Mouse (Mus musculus): ENCODE results near the gene Ppfibp1. TPM values are rescaled to one million over a fixed set of nuclear protein-coding genes. Genes with fewer than 3 reads are reported as not detected.

Ppfibp1 gene
- total RNA-seq, 2 experiments from 2014 or later: 4.2 to 24.4 TPM

DNA sequence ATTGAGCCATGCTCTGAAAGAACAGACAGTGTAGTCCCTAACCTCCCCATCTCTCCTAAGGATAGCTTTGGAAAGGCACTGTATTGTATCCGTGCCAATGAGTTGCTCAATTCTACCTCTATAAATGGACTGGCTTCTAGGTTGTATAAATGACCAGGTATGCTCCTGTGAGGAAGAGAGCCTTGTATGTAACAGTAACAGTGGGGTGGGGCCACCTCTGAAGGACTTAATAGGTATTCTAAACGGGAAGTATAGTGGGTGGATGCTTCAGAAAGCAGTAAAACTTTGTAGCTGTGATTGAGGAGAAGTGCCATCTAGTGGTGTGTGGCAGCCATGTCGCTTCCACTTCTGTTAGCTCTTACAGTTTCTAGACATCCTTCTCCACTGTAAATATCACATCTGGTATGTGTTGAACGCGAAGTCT is 90.4 kb downstream of the Ppfibp1 start:
- no peak for ATAC-seq (replicated peaks; ENCODE audit: low FRiP score, poor library complexity, severe bottlenecking)

GRCm38 (mm10) chr6:146979115-146979744 is 90.9 kb downstream of the Ppfibp1 start:
- ATAC-seq (replicated peaks; ENCODE audit: low FRiP score, poor library complexity, severe bottlenecking): no peak

DNA sequence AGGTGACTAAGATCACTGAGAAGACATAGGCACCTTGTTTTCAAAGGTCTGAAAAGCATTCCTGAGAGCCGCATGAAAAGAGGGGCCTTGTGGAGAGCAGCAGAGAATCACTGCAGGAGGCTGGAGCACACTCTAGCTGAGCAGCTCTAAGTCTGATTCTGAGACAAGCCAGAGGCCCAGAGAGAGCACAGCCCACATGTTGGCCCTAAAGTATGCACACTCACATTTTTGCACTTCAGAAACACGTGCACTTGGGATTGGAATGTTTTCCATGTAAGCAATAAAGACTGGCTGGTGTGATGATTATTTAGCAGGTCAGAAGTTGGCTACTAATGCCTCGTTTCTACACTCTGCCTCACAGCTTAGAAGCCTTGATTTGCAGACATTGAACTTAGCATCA is 91.7 kb downstream of the Ppfibp1 start:
- no peak for ATAC-seq (replicated peaks; ENCODE audit: low FRiP score, poor library complexity, severe bottlenecking)

- no peak for ATAC-seq (replicated peaks; ENCODE audit: low FRiP score, poor library complexity, severe bottlenecking)
Observed at GRCm38 (mm10) chr6:146981249-146981835, 93.1 kb downstream of the Ppfibp1 start.

DNA sequence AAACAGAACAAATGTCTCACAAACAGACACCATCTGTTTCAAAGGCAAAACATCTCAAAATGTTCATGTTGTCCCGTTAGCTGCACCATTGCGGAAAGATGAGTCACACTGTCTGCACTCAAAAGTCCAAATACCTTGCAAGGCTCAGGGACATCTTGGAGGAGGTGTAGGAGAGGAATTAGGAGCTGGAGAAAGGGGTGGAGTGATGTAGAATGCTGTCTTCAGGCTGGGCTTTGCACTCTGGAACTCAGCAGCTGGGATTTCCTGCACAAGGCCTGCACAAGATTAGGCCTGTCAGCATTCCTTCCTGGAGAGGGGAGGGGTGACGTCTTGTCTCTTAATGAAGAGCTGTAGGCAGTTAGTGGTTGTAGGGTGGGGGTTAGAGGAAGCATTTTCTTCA is 96.3 kb downstream of the Ppfibp1 start:
- ATAC-seq (replicated peaks; ENCODE audit: low FRiP score, poor library complexity, severe bottlenecking): no peak

DNA sequence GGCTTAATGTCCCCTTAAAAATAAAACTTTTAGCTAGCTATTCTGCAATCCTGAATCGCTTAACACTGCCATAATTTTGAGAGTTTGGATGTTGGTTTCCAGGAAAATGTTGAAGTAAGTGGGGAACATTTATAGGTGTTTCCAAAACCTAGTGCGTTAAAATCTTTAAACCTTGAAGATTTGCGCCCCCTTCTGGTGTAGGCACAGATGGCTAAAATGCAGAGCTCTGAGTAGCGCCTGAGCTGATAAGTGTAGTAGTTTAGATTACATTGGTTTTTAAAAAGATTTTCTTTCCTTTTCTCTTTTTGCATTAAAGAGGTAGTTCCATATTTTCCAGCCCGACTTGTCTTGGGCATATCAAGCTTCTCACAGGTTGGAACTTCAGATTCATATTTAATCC is 105.9 kb downstream of the Ppfibp1 start:
- no peak for ATAC-seq (replicated peaks; ENCODE audit: low FRiP score, poor library complexity, severe bottlenecking)

DNA sequence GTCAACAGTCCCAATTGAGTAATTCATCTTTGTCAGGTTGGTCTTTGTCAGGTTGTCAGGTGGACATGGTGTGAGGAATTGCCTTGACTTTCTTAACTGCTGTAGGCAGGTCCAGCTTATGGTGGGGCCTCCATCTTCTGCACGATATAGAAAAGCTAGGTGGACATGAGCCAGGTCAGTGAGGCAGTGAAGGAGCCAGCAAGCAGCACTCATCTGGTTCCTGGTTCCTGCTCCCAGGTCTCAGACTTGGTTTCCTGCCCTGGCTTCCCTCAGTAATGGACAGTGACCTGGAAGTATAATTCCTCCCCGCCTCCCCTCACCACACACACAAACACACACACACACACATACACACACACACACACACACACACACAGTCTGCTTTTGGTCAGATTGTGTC is 107.1 kb downstream of the Ppfibp1 start:
- ATAC-seq (replicated peaks; ENCODE audit: low FRiP score, poor library complexity, severe bottlenecking): no peak

GRCm38 (mm10) chr6:146995878-146996277 is 107.6 kb downstream of the Ppfibp1 start:
- no peak for ATAC-seq (replicated peaks; ENCODE audit: low FRiP score, poor library complexity, severe bottlenecking)

- no peak for ATAC-seq (replicated peaks; ENCODE audit: low FRiP score, poor library complexity, severe bottlenecking)
Observed at GRCm38 (mm10) chr6:146997006-146997405, 108.7 kb downstream of the Ppfibp1 start.

DNA sequence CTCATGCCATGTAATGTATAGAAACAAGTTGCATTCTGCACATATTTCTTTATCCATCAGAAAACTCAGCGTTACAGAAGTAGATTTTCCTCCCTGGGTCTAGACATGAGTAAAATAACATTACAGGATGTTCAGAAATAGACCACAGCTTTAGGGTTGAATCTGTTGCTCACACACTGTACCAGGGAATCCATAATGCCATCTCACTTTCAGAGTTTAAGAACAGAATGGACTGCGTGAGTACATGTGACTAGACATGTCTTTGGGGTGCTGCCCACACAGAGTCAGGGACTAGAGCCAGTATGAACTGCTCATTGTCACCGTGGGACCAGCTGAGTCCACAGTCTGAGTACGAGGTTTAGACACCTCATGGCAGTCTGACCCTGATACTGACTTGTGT is 110.4 kb downstream of the Ppfibp1 start:
- ATAC-seq (replicated peaks; ENCODE audit: low FRiP score, poor library complexity, severe bottlenecking): no peak

- no peak for ATAC-seq (replicated peaks; ENCODE audit: low FRiP score, poor library complexity, severe bottlenecking)
Observed at GRCm38 (mm10) chr6:146999302-146999701, 111.0 kb downstream of the Ppfibp1 start.

DNA sequence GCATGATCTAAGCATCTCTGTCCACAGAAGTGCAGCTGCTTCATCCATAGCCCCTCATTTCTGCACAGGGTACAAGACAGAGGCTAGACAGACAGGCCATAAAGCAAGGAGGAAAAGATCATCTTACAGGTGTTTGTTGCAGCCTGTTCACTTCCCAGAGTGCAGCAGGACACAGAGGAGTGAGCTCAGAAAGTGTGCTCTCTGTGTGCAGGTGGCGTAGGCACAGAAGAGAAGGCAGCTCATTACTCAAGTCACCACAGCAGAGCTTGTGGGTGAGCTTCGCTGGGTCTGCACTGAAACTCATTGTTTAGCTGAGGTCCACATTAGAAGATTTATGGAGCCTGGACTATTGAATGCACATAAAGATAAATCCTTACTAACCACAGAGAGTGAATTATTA is 111.5 kb downstream of the Ppfibp1 start:
- ATAC-seq (replicated peaks; ENCODE audit: low FRiP score, poor library complexity, severe bottlenecking): no peak

- no peak; the same call in 1 of the 2 replicates for ATAC-seq (replicated peaks; ENCODE audit: low FRiP score, poor library complexity, severe bottlenecking)
Observed at GRCm38 (mm10) chr6:147008148-147008547, 119.9 kb downstream of the Ppfibp1 start.

DNA sequence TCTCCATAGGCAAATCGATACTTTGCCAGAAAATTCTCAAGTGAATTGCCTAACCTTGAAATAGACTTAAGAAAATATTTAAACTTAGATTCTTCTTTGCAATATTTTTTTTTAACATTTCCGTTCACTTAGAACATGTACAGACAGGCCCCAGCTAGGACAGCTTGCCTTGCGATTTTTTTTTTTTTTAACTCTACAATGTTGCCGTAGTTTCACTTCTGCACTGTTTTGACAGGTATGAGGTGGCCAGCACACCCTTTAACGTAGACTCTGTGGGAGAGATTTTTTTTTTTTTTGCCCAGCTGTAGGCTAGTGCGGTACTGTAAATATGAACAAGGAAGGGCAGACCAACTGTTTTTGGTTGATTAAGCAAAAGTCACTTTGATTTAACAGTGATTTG is 122.1 kb downstream of the Ppfibp1 start:
- no peak for ATAC-seq (replicated peaks; ENCODE audit: low FRiP score, poor library complexity, severe bottlenecking)

DNA sequence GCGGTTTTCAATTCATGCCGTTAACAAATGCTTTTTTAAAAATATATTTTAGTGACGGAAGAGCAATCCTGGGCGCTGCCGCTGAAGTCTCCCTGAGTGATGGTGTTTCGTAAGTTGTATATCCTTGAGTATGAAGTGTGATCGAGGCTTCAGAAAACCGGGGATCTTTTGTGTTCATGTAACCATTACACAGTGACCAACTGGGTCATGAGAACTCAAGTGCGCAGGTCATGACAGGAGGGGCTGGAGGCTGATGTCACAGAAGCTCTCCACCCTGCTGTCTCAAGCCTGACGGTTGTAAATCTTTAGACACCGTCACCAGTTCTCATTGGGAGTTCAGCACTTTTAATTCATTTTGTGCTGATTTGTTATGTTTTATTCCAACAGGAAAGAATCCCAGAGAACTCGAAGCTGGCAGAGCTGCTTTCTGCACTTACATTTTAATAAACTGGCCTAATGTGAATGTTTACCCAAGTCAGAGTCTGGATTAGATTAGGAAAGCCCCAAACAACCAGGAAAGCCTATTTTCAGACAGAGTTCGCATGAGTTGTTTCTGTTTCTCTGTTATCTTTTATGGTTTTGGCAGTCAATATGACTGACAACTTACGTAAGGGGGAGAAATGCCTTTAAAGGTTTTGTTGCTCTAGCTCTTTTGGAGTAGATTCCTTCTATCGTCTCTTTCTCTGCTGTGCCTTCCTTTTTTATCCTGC is 122.7 kb downstream of the Ppfibp1 start:
- no peak for ATAC-seq (replicated peaks; ENCODE audit: low FRiP score, poor library complexity, severe bottlenecking)

- ATAC-seq (replicated peaks; ENCODE audit: low FRiP score, poor library complexity, severe bottlenecking): no peak
Observed at GRCm38 (mm10) chr6:147011555-147011954, 123.3 kb downstream of the Ppfibp1 start.

GRCm38 (mm10) chr6:147011977-147012376 is 123.7 kb downstream of the Ppfibp1 start:
- ATAC-seq (replicated peaks; ENCODE audit: low FRiP score, poor library complexity, severe bottlenecking): no peak

DNA sequence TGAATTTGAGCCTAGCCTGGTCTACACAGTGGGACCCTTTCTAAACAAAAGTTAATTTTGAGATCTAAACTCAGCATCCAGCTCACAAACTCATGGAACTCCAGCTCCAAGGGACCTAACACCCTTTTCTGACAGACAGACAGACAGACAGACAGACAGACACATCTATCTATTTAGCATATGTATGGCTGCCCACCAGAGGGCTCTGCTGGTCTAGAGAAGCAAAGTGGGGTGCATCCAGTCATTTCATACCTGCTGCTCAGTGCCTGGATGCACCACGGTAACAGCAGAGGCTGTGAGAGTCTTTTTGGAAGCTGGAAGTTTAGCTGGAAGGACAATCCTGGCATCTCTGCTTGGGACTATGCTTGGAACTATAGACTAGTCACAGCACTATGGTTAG is 125.3 kb downstream of the Ppfibp1 start:
- no peak for ATAC-seq (replicated peaks; ENCODE audit: low FRiP score, poor library complexity, severe bottlenecking)

GRCm38 (mm10) chr6:147017906-147018305 is 129.6 kb downstream of the Ppfibp1 start:
- ATAC-seq (replicated peaks; ENCODE audit: low FRiP score, poor library complexity, severe bottlenecking): no peak

DNA sequence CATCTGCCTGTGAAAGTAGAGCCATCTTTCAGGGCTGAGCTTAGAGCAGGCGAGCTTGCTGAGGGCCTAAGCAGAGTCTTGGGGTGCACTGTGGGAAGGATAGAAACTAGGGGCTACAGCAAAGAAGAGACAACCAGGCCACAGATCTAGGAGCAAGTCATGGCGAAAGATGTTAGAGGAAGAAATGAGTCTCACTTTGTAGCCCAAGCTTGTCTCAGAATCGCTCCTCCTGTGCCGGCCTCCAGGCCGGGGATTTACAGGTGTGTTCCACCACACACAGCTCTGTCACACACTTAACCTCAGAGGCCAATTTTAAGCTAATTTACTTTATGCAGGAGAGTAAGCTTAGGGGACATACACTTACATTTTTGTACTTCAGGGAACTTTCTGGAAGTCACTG is 130.1 kb downstream of the Ppfibp1 start:
- no peak for ATAC-seq (replicated peaks; ENCODE audit: low FRiP score, poor library complexity, severe bottlenecking)

- no peak for ATAC-seq (replicated peaks; ENCODE audit: low FRiP score, poor library complexity, severe bottlenecking)
Observed at GRCm38 (mm10) chr6:147021181-147021580, 132.9 kb downstream of the Ppfibp1 start.
